Mouse (Mus musculus): Measurements from ENCODE around the gene Tcf7l1.

Gene Tcf7l1

GRCm38 (mm10) chr6:72583211-72583839 lies 205.7 kb downstream of the Tcf7l1 start:
- DNase-seq, result no peak

DNA sequence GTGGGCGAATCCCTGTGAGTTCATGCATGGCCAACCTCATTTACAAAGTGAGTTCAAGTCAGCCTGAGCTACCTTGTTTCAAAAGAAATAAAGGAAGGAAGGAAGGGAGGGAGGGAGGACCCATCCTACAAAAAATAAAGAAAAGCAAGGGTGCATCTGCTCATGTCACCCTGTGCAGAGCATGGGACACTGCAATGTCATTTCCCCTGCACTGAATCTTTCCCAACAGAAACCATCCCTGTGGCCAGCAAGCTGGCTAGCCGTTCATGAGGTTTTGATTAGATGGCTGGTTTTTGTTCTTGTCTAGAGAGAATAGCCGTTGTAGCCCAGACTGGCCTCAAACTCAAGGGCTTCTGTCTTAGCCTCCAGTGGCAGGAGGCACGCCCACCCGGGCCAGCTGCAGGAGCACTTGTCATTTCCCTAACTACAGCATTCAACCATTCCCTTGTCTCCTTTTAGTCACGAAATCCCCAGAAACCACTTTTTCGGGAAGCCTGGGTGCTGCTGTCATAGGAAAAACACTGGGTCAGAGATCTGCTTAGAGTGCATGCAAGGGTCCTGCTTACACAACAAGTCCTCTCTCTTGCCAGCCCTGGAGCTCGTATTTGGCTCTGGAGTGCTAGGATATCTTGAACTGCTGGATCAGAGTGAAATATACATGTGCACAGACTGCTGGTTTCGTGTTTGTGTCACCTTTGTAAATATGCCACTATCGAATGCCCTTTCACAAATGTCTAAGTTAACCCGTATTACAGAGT lies 207.2 kb downstream of the Tcf7l1 start:
- DNase-seq, result no peak

Data from right cerebral cortex, adult 18-20 months (tissue).